Mouse (Mus musculus): ENCODE measurements around the gene Jph3. TPM values are rescaled to one million over a fixed set of nuclear protein-coding genes. Genes with fewer than 3 reads are reported as not detected.
A peak's percentile ranks its signal among the peaks of the same experiment; 100 is the strongest.

Jph3 gene
- total RNA-seq, 2 experiments from 2014 or later: 187 to 192 TPM

- intact Hi-C loops (cut with DNase I): no loop called here
- DNase-seq (ENCODE audit: low spot score in 2 of 2): no peak
Measured at GRCm38 (mm10) chr8:121721072-121721471, 8.4 kb upstream of the Jph3 start.

- intact Hi-C loops (cut with DNase I): no loop called here
Measured at GRCm38 (mm10) chr8:121723846-121724245, 5.6 kb upstream of the Jph3 start.

GRCm38 (mm10) chr8:121727164-121727563, 2.3 kb upstream of the Jph3 start:
- intact Hi-C loops (cut with DNase I): no loop called here
- DNase-seq (ENCODE audit: low spot score in 2 of 2): no peak

More at GRCm38 (mm10) chr8:121723846-121724245, 5.6 kb upstream of the Jph3 start:
- DNase-seq (ENCODE audit: low spot score in 2 of 2): no peak

GRCm38 (mm10) chr8:121729754-121730153, 331 bp downstream of the Jph3 start:
- no peak for DNase-seq (ENCODE audit: low spot score in 2 of 2)
- intact Hi-C loops (cut with DNase I): loop anchor here (5.0 kb wide), 1 partner anchor 43 kb away; no protein-coding TSS in a partner anchor

- DNase-seq (ENCODE audit: low spot score in 2 of 2): peak in 1 of 2 experiments; percentile 52
- intact Hi-C loops (cut with DNase I): loop anchor here (5.0 kb wide), 1 partner anchor 42 kb away; no protein-coding TSS in a partner anchor
Measured at GRCm38 (mm10) chr8:121730170-121730569, 747 bp downstream of the Jph3 start.

- no peak for DNase-seq (ENCODE audit: low spot score in 2 of 2)
- intact Hi-C loops (cut with DNase I): loop anchor here (5.0 kb wide), 1 partner anchor 42 kb away; no protein-coding TSS in a partner anchor
Measured at GRCm38 (mm10) chr8:121730646-121731045, 1.2 kb downstream of the Jph3 start.

- DNase-seq (ENCODE audit: low spot score in 2 of 2): no peak
Measured at GRCm38 (mm10) chr8:121731060-121731459, 1.6 kb downstream of the Jph3 start.

GRCm38 (mm10) chr8:121731471-121732333, 2.3 kb downstream of the Jph3 start:
- intact Hi-C loops (cut with DNase I): loop anchor here (5.0 kb wide), 1 partner anchor 41 kb away; no protein-coding TSS in a partner anchor
- DNase-seq (ENCODE audit: low spot score in 2 of 2): peak; percentile 67 to 86

More at GRCm38 (mm10) chr8:121731060-121731459, 1.6 kb downstream of the Jph3 start:
- intact Hi-C loops (cut with DNase I): loop anchor here (5.0 kb wide), 1 partner anchor 41 kb away; no protein-coding TSS in a partner anchor

- intact Hi-C loops (cut with DNase I): loop anchor here (5.0 kb wide), 1 partner anchor 40 kb away; no protein-coding TSS in a partner anchor
- no peak for DNase-seq (ENCODE audit: low spot score in 2 of 2)
Measured at GRCm38 (mm10) chr8:121732334-121732665, 2.9 kb downstream of the Jph3 start.

GRCm38 (mm10) chr8:121734262-121734661, 4.8 kb downstream of the Jph3 start:
- intact Hi-C loops (cut with DNase I): loop anchor here (5.0 kb wide), 1 partner anchor 38 kb away; no protein-coding TSS in a partner anchor
- peak; percentile 65 to 72 for DNase-seq (ENCODE audit: low spot score in 2 of 2)

GRCm38 (mm10) chr8:121736236-121736635, 6.8 kb downstream of the Jph3 start:
- no peak for DNase-seq (ENCODE audit: low spot score in 2 of 2)
- intact Hi-C loops (cut with DNase I): no loop called here

- no peak for DNase-seq (ENCODE audit: low spot score in 2 of 2)
- intact Hi-C loops (cut with DNase I): no loop called here
Measured at GRCm38 (mm10) chr8:121740721-121741120, 11.3 kb downstream of the Jph3 start.

GRCm38 (mm10) chr8:121749501-121749900, 20.1 kb downstream of the Jph3 start:
- intact Hi-C loops (cut with DNase I): no loop called here
- DNase-seq (ENCODE audit: low spot score in 2 of 2): no peak

- no peak for DNase-seq (ENCODE audit: low spot score in 2 of 2)
- intact Hi-C loops (cut with DNase I): no loop called here
Measured at GRCm38 (mm10) chr8:121750512-121750911, 21.1 kb downstream of the Jph3 start.

- DNase-seq (ENCODE audit: low spot score in 2 of 2): peak; percentile 79 to 89
- intact Hi-C loops (cut with DNase I): no loop called here
Measured at GRCm38 (mm10) chr8:121751407-121751806, 22.0 kb downstream of the Jph3 start.

- DNase-seq (ENCODE audit: low spot score in 2 of 2): peak; percentile 26 to 47
- intact Hi-C loops (cut with DNase I): no loop called here
Measured at GRCm38 (mm10) chr8:121758470-121758869, 29.0 kb downstream of the Jph3 start.

- intact Hi-C loops (cut with DNase I): no loop called here
- DNase-seq (ENCODE audit: low spot score in 2 of 2): no peak
Measured at GRCm38 (mm10) chr8:121760484-121760883, 31.1 kb downstream of the Jph3 start.

- intact Hi-C loops (cut with DNase I): no loop called here
Measured at GRCm38 (mm10) chr8:121761480-121761879, 32.1 kb downstream of the Jph3 start.

GRCm38 (mm10) chr8:121762999-121763699, 33.7 kb downstream of the Jph3 start:
- intact Hi-C loops (cut with DNase I): no loop called here
- DNase-seq (ENCODE audit: low spot score in 2 of 2): no peak

More at GRCm38 (mm10) chr8:121761480-121761879, 32.1 kb downstream of the Jph3 start:
- no peak for DNase-seq (ENCODE audit: low spot score in 2 of 2)

GRCm38 (mm10) chr8:121763700-121764013, 34.2 kb downstream of the Jph3 start:
- intact Hi-C loops (cut with DNase I): no loop called here
- DNase-seq (ENCODE audit: low spot score in 2 of 2): no peak
